Mouse (Mus musculus) inflammation-experienced regulatory T-cells, adult 6 months (primary cell): ENCODE data around the gene Ppp1r9a. TPM values are rescaled to one million over a fixed set of nuclear protein-coding genes. Genes with fewer than 3 reads are reported as not detected.

Experiments
- ATAC-seq: one replicate; pipeline ENCODE4 v1.8.0; 2017
- polyA plus RNA-seq, 3 experiments: library from polyadenylated mRNA; unstranded; fragments of 100-300 nt; shearing (Covaris generic); gene quantifications; one replicate each; pipeline ENCODE4 v1.2.1; 2017

The Ppp1r9a gene
- polyA plus RNA-seq, 3 experiments from 2014 or later, result not detected

GRCm38 (mm10) chr6:5054446-5055095, 151.9 kb downstream of the Ppp1r9a start:
- ATAC-seq, result no peak

- no peak for ATAC-seq
These were observed 172.0 kb downstream of the Ppp1r9a start for GRCm38 (mm10) chr6:5074736-5075135.

- no peak for ATAC-seq
These were observed 173.0 kb downstream of the Ppp1r9a start for GRCm38 (mm10) chr6:5075680-5076079.

- no peak for ATAC-seq
These were observed 175.3 kb downstream of the Ppp1r9a start for GRCm38 (mm10) chr6:5078009-5078408.

GRCm38 (mm10) chr6:5079108-5079507, 176.4 kb downstream of the Ppp1r9a start:
- no peak for ATAC-seq

- no peak for ATAC-seq
These were observed 177.4 kb downstream of the Ppp1r9a start for GRCm38 (mm10) chr6:5080094-5080493.

GRCm38 (mm10) chr6:5080496-5080895, 177.8 kb downstream of the Ppp1r9a start:
- no peak for ATAC-seq

GRCm38 (mm10) chr6:5081099-5081498, 178.4 kb downstream of the Ppp1r9a start:
- ATAC-seq, result no peak

GRCm38 (mm10) chr6:5082144-5082543, 179.4 kb downstream of the Ppp1r9a start:
- no peak for ATAC-seq

GRCm38 (mm10) chr6:5082740-5083139, 180.0 kb downstream of the Ppp1r9a start:
- no peak for ATAC-seq

GRCm38 (mm10) chr6:5083957-5084356, 181.2 kb downstream of the Ppp1r9a start:
- no peak for ATAC-seq

- no peak for ATAC-seq
These were observed 189.2 kb downstream of the Ppp1r9a start for GRCm38 (mm10) chr6:5091873-5092272.

- no peak for ATAC-seq
These were observed 190.1 kb downstream of the Ppp1r9a start for GRCm38 (mm10) chr6:5092795-5093194.

GRCm38 (mm10) chr6:5093516-5093915, 190.8 kb downstream of the Ppp1r9a start:
- no peak for ATAC-seq

GRCm38 (mm10) chr6:5095365-5095973, 192.8 kb downstream of the Ppp1r9a start:
- no peak for ATAC-seq

GRCm38 (mm10) chr6:5097309-5097708, 194.6 kb downstream of the Ppp1r9a start:
- ATAC-seq, result no peak

GRCm38 (mm10) chr6:5099282-5099681, 196.6 kb downstream of the Ppp1r9a start:
- no peak for ATAC-seq

- no peak for ATAC-seq
These were observed 197.1 kb downstream of the Ppp1r9a start for GRCm38 (mm10) chr6:5099842-5100241.

GRCm38 (mm10) chr6:5100347-5100746, 197.6 kb downstream of the Ppp1r9a start:
- no peak for ATAC-seq

GRCm38 (mm10) chr6:5102741-5103140, 200.0 kb downstream of the Ppp1r9a start:
- no peak for ATAC-seq

- ATAC-seq, result no peak
These were observed 201.1 kb downstream of the Ppp1r9a start for GRCm38 (mm10) chr6:5103769-5104168.

- no peak for ATAC-seq
These were observed 201.5 kb downstream of the Ppp1r9a start for GRCm38 (mm10) chr6:5104238-5104637.

GRCm38 (mm10) chr6:5108494-5108893, 205.8 kb downstream of the Ppp1r9a start:
- no peak for ATAC-seq

GRCm38 (mm10) chr6:5109925-5110714, 207.4 kb downstream of the Ppp1r9a start:
- peak; percentile 56 for ATAC-seq
